Comparison of ENCODE assay signal across 10 mouse cellular contexts in the genomic region with DNA sequence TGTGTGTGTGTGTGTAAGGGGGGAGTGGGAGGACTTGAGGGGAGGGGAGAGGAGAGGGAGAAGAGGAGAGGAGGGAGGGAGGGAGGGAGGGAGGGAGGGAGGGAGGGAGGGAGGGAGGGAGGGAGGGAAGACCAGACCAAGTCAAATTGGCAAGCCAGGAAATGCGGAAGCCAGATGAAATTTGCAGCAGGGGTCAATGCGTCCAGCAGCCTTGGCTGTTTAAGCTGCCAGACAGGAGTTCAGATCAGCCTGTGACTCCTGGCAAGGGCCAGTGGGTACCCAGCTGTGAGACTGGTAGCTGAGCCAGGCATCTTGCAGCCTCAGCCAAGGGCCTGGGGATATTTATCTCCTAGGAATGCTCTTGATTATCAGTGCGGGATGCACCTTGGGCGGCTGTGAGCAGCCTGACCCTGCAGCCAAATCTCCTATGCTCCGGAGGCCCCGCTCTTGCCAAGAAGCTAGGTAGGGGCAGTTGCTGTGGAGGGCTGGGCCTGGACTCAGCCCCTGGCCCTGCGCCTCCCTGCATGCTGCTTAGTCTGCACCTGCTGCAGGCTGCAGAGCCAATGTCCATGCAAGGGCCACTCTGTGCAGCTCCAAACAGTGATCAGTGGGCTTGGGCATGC. TPM values are rescaled to one million over a fixed set of nuclear protein-coding genes. Genes with fewer than 3 reads are reported as not detected.
DNase-seq lines count a peak whose midpoint lies in the region; ATAC-seq and TF ChIP-seq lines count a peak whose summit lies in the region.
"Had no signal": no experiment of that assay in that cellular context is flagged by ENCODE, and none has a peak within 500 bp of the region (broad histone marks: within the 10 kb centered on the region; RNA-seq: fewer than 3 reads in every experiment).

No protein-coding gene starts in this region.

- peaks cover 64% of the 10 kb centered on the region for H3K27me3 ChIP-seq in forebrain, embryonic 10.5 days (ENCODE audit: poor library complexity, severe bottlenecking)
- no peaks in the 10 kb centered on the region for H3K27me3 ChIP-seq in forebrain, postnatal 0 days (ENCODE audit: insufficient read depth, low read length)

- H3K36me3 ChIP-seq in forebrain, embryonic 10.5 days (replicated peaks), result no peaks in the 10 kb centered on the region
- H3K36me3 ChIP-seq in forebrain, postnatal 0 days (ENCODE audit: insufficient read depth), result no peaks in the 10 kb centered on the region
- H3K36me3 ChIP-seq: liver, embryonic 15.5 days had no signal

- peaks cover 84% of the 10 kb centered on the region for H3K4me1 ChIP-seq in forebrain, embryonic 10.5 days
- H3K4me1 ChIP-seq in forebrain, postnatal 0 days (ENCODE audit: insufficient read depth), result no peaks in the 10 kb centered on the region
- H3K4me1 ChIP-seq: liver, embryonic 15.5 days had no signal

- no peaks in the 10 kb centered on the region for H3K9me3 ChIP-seq in forebrain, embryonic 10.5 days
- H3K9me3 ChIP-seq in forebrain, postnatal 0 days (ENCODE audit: low read length), result no peaks in the 10 kb centered on the region
- H3K9me3 ChIP-seq: liver, embryonic 15.5 days had no signal

- no peak for ATAC-seq in forebrain, postnatal 0 days
- ATAC-seq in megakaryocyte, adult 5-6 weeks (ENCODE audit: poor library complexity, severe bottlenecking), result no peak

- WGBS in forebrain, embryonic 10.5 days, result 41% methylated on average over 7 of the region's 7 CpGs
- WGBS in forebrain, postnatal 0 days, result 39% methylated on average over 7 of the region's 7 CpGs

- H3K9ac ChIP-seq in forebrain, postnatal 0 days, result no peak overlapping the region
- H3K9ac ChIP-seq: liver, embryonic 15.5 days had no signal

- H3K4me3 ChIP-seq in forebrain, embryonic 10.5 days, result no peak overlapping the region
- no peak overlapping the region for H3K4me3 ChIP-seq in forebrain, postnatal 0 days (ENCODE audit: low read depth, low read length)
- H3K4me3 ChIP-seq: liver, embryonic 15.5 days had no signal

- peak overlapping the region; percentile 58 for H3K27ac ChIP-seq in forebrain, embryonic 10.5 days
- no peak overlapping the region for H3K27ac ChIP-seq in forebrain, postnatal 0 days (ENCODE audit: low read depth, low read length)
- H3K27ac ChIP-seq: liver, embryonic 15.5 days had no signal

- no peak for TF ChIP-seq CTCF in forebrain, postnatal 0 days (IDR thresholded peaks at IDR 0.05; ENCODE audit: low read depth)

- no peak overlapping the region for H3K4me2 ChIP-seq in forebrain, postnatal 0 days (ENCODE audit: low read depth)
- H3K4me2 ChIP-seq: liver, embryonic 15.5 days had no signal

- no peak for DNase-seq in forebrain, embryonic 10.5 days (ENCODE audit: extremely low spot score, low spot score)
- no peak for DNase-seq in forebrain, postnatal 0 days
- peak; percentile 27 for DNase-seq in kidney, postnatal 10 days
- no peak for DNase-seq in kidney, postnatal 14 days
- peak; percentile 96 for DNase-seq in cerebellum, adult 11-12 months
- peak; percentile 38 for DNase-seq in heart, postnatal 4 days
- DNase-seq in right cerebral cortex, postnatal 25 days, result no peak

RNA-seq across cellular contexts. Expression of a gene that starts 9.5 kb away (rescaled TPM):
- 3.2 and 3.4 TPM in 2 replicates for polyA plus RNA-seq in forebrain, embryonic 10.5 days (2016; fragmentation: Nextera tagmentation; extraction: Ambion mirVana)
- total RNA-seq in forebrain, postnatal 0 days (2014; rRNA removed), result 8.5 and 15.9 TPM in 2 replicates
- 1.1 and 1.6 TPM in 2 replicates for polyA plus RNA-seq in forebrain, postnatal 0 days (2015; fragmentation: Nextera tagmentation; extraction: Ambion mirVana)
- total RNA-seq in heart, postnatal 4 days (2021), result 10 to 100 TPM; 42.1 to 43.3 TPM
- not detected in 2 replicates for total RNA-seq in megakaryocyte, adult 5-6 weeks (2015)
- 0.07 and 0.08 TPM in 2 replicates for total RNA-seq in megakaryocyte, adult 5-6 weeks (2017)
- total RNA-seq: neutrophil, adult 5-6 weeks had no signal

Comparison
In these comparisons a context has a peak if more than half of its experiments do, and no peak if none do; other contexts are left out.
1. DNase-seq: peak in kidney, postnatal 10 days (single experiment), cerebellum, adult 11-12 months (single experiment) and heart, postnatal 4 days (single experiment); none in forebrain, embryonic 10.5 days (single experiment), forebrain, postnatal 0 days (single experiment), kidney, postnatal 14 days (single experiment) and right cerebral cortex, postnatal 25 days (single experiment).